Mouse (Mus musculus): ENCODE data around the gene Shisa3.

Gene Shisa3

DNA sequence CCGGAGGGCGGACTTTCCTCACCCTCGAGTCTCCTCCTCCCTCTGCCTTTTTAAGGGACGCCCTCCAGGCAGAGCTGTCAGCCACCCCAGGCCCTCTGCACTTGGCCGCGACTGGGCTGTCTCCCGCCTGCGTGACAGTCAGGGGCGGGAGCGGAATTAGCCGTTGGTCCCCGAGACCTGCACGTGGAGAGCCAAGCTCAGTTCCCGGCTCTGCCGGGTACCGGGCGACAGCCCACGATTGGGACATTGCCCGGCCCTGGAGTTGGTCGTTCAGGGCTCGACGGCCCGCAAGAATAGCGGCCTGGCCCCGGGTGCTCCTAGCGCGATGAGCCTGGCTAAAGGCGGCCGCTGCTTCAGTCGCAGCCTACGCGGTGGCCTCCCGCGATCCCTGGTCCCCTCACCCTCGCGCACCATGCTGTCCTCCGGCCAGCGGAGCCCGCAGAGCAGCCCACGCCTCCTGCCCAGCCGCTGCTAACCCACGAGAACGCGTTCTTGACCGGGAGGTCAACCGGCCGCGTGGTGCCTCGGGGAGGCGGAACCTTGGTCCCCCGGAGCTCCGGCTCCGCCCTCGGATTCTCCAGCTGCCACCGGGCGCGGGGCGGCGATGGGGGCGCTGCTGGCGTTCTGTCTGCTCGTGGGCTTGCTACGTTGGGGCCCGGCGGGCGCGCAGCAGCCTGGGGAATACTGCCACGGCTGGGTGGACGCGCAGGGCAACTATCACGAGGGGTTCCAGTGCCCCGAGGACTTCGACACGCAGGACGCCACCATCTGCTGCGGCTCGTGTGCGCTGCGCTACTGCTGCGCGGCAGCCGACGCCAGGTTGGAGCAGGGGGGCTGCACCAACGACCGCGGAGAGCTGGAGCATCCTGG lies at the start of gene Shisa3:
TSS of gene Shisa3 (plus strand) at position 79 of the 870 bp plus-strand sequence.
- DNase-seq (ENCODE audit: low read depth, low spot score): peak; percentile 62

GRCm38 (mm10) chr5:67558644-67559043 lies 49.0 kb upstream of the Shisa3 start:
- DNase-seq (ENCODE audit: low read depth, low spot score): no peak

DNA sequence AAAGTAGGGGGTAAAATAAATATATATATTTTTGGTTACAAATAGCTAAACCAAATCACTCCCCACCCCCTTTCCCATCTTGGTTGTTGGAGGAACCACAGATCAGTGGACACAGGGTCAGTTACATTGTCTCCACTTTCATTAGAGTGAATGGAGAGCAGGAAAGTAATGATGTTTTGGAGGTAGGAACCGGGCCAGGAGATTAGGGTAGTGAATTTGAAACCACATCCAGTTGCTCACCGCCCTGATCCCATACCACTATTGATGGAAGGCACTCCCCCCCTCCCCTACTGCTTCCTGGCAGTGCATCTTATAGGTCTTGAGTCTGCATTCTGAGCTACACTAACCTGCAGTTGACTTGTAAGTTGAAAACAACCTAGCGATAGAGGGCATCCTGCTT lies 48.6 kb upstream of the Shisa3 start:
- no peak for DNase-seq (ENCODE audit: low read depth, low spot score)

GRCm38 (mm10) chr5:67572552-67573155 lies 35.0 kb upstream of the Shisa3 start:
- no peak for DNase-seq (ENCODE audit: low read depth, low spot score)

DNA sequence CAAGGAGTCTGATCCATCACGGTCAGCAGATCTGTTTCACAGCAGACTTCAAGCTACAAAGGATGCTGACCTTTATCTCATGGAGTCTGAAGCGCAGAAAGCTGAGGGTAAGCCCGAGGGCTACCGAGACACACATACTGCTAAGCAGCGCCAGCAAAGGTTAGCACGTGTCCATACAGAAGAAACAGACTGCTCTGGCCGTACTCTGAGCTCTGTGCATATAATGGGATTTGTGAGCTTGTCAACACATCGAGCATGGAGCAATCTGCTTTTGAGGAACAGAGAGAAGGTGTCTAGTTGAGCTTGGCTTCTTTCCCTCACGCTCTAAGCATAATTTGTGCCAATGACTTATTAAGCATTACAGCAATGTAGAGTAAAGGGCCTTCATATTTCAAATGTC lies 33.6 kb upstream of the Shisa3 start:
- DNase-seq (ENCODE audit: low read depth, low spot score): no peak

DNA sequence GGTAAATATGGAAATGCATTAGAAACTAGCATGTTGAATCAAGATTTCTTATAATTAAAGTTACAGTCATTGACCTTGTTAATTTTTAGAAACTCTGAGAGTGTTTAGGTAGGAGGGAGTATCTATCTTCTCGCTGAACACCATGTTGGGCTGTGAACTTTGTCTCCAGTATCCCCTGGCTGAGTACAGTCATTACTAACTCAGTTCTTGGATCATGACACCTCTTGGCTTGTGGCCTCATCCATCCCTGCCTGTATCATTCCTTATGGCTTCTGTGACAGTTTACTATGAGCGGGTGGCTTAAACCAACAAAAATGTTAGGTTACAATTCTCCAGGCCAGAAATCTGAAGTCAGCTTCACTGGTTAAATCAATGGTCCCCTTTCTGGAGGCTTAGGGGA lies 32.0 kb upstream of the Shisa3 start:
- DNase-seq (ENCODE audit: low read depth, low spot score): no peak

- peak; percentile 32 for DNase-seq (ENCODE audit: low read depth, low spot score)
These were observed 27.7 kb upstream of the Shisa3 start for GRCm38 (mm10) chr5:67579725-67580633.

DNA sequence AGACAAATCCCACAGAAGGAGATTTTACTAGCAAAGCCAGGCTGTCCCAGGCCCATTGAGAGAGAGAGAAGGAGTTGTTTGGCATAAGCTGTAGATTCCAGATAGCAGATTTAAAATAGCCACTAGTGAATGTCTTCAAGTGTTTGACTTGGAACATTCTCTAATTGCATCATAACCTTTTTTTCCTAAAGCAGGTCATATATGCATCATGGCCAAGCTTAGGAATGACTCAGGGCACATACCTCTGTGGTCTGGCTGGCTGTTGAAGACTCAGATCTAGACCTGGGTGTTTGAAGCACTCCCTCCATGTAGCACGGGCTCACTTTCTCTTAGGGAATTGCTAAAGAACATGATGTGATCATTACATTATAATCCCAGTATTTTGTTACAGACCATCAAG lies 12.6 kb upstream of the Shisa3 start:
- no peak for DNase-seq (ENCODE audit: low read depth, low spot score)

- no peak for DNase-seq (ENCODE audit: low read depth, low spot score)
These were observed 12.1 kb upstream of the Shisa3 start for GRCm38 (mm10) chr5:67595629-67596028.

- no peak for DNase-seq (ENCODE audit: low read depth, low spot score)
These were observed 7.7 kb upstream of the Shisa3 start for GRCm38 (mm10) chr5:67599935-67600334.

GRCm38 (mm10) chr5:67605951-67606350 lies 1.7 kb upstream of the Shisa3 start:
- DNase-seq (ENCODE audit: low read depth, low spot score): no peak

DNA sequence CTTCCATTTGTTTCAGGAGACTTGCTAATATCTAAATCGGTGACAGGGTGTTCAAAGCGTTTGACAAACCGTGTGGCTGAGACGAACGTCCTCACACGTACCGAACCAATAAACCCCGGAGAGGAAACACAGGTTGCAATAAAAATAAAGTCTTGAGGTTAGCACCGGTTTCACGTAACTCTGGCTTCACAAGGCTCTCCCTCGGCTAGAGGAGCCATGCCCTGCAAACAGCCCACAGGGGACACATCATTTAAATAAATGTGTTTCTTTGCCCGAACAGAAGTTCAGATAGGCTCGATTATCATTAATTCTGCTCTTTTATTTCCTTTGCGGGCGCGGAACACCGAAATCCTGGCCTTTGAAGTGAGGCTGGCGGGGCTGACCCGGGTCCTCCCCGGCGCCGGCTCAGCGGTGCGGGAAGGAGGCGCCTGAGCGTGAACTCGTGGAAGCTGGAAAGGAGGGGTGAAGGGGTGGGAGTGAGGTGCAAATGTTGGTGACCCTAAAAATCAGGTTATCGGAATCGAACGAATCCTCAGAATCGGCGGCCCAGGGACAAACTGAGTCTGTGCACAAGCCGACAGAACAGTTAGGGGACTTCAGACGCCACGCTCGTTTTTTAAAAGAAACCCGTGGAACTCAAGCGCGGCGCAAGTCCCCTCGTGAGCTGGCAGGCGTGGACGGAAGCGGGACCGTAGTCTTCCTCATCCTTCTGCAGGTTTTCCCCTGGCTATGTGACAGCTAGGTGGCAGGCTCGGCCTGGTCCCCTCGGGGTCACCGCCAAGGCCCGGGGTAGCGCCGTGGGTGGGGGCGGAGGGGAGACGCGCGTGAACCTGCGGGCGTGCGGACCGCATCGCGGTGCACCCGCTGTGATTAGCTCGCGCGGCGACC lies 522 bp upstream of the Shisa3 start:
- DNase-seq (ENCODE audit: low read depth, low spot score): peak; percentile 34

GRCm38 (mm10) chr5:67608674-67609519 lies 1.2 kb downstream of the Shisa3 start:
- no peak for DNase-seq (ENCODE audit: low read depth, low spot score)

GRCm38 (mm10) chr5:67609520-67609837 lies 1.8 kb downstream of the Shisa3 start:
- no peak for DNase-seq (ENCODE audit: low read depth, low spot score)

GRCm38 (mm10) chr5:67621230-67621629 lies 13.5 kb downstream of the Shisa3 start:
- DNase-seq (ENCODE audit: low read depth, low spot score): no peak

DNA sequence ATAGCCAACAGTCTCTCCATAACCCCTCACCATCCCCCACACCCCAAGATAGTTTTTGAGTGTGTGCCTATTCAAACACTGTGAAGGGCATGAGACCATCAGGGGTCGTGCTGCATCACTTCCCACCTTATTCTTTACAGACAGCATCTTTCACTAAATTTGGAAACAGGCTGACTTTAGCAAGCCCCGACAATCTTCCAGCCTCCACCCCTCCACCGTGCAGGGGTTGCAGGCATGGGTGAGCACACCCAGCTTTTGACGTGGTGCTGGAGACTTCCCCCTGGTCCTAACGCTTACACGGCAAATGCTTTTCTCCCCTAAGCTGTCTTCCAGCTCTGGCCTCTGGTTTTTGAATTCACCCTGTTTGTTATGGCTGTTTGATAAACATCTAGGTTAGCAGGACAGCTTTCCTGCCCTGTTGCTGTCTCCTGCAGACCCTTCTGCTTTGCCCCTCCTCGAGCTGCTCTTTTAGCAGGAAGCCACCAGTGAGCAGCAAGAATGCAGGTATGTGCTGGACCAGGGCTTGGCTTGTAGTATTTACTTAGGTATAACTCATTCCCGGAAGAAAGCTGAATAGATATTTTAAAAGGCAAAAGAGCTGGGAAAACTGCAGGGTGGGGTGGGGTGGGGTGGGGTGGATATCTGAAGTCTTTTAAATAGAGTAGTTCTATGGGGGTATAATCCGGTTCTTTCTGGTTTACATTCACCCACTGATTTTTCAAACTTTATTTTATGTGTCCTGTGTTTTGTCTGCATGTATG lies 20.7 kb downstream of the Shisa3 start:
- peak; percentile 44 for DNase-seq (ENCODE audit: low read depth, low spot score)

DNA sequence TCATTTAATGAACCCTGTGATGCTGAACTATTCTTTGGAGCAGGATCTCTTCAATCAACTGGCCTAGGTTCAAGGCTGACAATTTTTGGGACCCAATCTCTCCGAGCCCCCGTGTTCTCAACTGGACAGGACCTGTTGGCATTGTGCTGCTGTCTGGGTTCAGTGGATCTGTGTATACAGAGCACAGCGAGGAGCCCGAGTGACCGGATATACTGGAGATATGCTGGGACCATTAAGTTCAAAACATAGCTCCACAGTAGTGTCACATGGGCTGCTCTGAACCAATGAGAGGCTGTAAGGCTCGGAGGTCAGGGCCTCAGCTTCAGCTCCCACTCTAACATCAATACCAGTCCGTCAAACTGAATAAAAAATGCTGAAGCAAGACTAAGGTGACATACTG lies 21.8 kb downstream of the Shisa3 start:
- DNase-seq (ENCODE audit: low read depth, low spot score): no peak

DNA sequence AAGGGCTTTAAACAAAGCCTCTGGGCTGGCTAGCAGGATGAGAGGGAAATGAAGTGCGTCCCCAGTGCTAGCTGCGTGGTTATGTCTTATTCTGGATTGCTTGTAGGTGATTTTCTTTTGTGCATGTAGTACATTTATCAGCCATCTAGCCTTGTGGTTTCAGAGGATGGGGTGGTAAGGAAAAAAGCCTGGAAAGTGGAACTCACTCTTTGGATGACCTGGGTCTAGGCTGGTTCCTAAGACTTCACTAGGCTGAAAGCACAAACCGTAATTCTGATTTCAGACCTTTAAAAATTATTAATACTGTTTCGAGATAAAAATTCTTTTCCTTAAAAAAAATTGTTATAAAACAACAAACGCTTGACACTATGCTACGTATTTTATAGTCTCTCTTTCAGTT lies 22.2 kb downstream of the Shisa3 start:
- no peak for DNase-seq (ENCODE audit: low read depth, low spot score)

DNA sequence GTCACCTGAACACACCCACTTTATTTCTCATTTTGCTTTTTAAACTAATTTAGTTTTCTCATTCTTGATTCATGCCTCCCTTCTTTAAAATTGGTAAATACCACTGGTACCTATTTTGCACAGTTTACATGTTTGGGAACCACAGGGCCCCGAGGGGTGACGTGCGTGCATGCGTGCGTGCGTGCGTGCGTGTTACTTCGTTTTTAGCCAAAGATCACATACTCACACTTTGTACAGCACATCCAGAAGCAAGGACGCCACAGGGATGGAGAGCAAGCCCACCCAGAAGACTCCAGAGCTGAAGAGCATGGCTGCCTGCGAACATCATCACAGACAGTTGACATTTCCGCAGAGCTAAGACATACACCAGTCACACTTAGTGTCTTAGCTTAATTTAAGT lies 23.6 kb downstream of the Shisa3 start:
- DNase-seq (ENCODE audit: low read depth, low spot score): no peak

Measured in R1 (cell line).